Mouse (Mus musculus) embryonic facial prominence, embryonic 11.5 days (tissue): ENCODE measurements around the gene Nyap1. TPM values are rescaled to one million over a fixed set of nuclear protein-coding genes. Genes with fewer than 3 reads are reported as not detected.

ENCODE experiments used
- ATAC-seq: fragments of 200-750 bp; cut with Nextera tagmentation; replicated peaks from 2 replicates; pipeline ENCODE4 v1.8.0; 2017; ENCODE audit warnings: low read depth; ENCODE audit not compliant: insufficient number of reproducible peaks, low FRiP score, low TSS enrichment
- DNase-seq: peaks from one replicate; pipeline ENCODE4 v3.0.0-alpha.2; 2015; ENCODE audit warnings: low spot score
- H3K27ac ChIP-seq: fragments of 300-500 bp; sonication (generic); replicated peaks from 2 replicates; pipeline ENCODE4 v1.5.1; 2014; ENCODE audit warnings: mild to moderate bottlenecking, low read depth, low read length, control low read depth
- H3K27me3 ChIP-seq: fragments of 300-500 bp; sonication (generic); 2 replicates; pipeline ENCODE4 v1.6.1; 2014; ENCODE audit warnings: mild to moderate bottlenecking, low read length, moderate library complexity, mixed read lengths; ENCODE audit not compliant: control insufficient read depth, insufficient read depth
- H3K36me3 ChIP-seq: fragments of 300-500 bp; sonication (generic); replicated peaks from 2 replicates; pipeline ENCODE4 v1.6.1; 2014; ENCODE audit warnings: low read depth, mild to moderate bottlenecking, low read length, moderate library complexity, mixed read lengths; ENCODE audit not compliant: control insufficient read depth, insufficient read depth
- H3K4me1 ChIP-seq: fragments of 300-500 bp; sonication (generic); 2 replicates; pipeline ENCODE4 v1.6.1; 2014; ENCODE audit warnings: low read length, mixed read lengths; ENCODE audit not compliant: control insufficient read depth, insufficient read depth
- H3K4me2 ChIP-seq: fragments of 300-500 bp; sonication (generic); 2 replicates; pipeline ENCODE4 v1.6.1; 2014; ENCODE audit warnings: low read depth, mild to moderate bottlenecking, control low read depth, low read length, moderate library complexity
- H3K4me3 ChIP-seq: fragments of 300-500 bp; sonication (generic); 2 replicates; pipeline ENCODE4 v1.5.1; 2014; ENCODE audit warnings: low read depth, low read length, control low read depth
- H3K9ac ChIP-seq: fragments of 300-500 bp; sonication (generic); replicated peaks from 2 replicates; pipeline ENCODE4 v1.6.1; 2014; ENCODE audit warnings: mild to moderate bottlenecking, control low read depth, low read length
- H3K9me3 ChIP-seq: fragments of 300-500 bp; sonication (generic); replicated peaks from 2 replicates; pipeline ENCODE4 v1.6.1; 2016; ENCODE audit warnings: mild to moderate bottlenecking, low read length, inconsistent platforms, mixed read lengths; ENCODE audit not compliant: control insufficient read depth
- WGBS: fragments of 180-500 bp; shearing (Covaris S2); extraction: QIAGEN DNeasy Blood & Tissue Kit; methylation state at CpG from one replicate; pipeline ENCODE4 v1.1.7; 2014; 5-methylcytosine and 5-hydroxymethylcytosine counted together
- polyA plus RNA-seq: library from polyadenylated mRNA; unstranded; fragments of >200 nt; fragmentation: Nextera tagmentation; extraction: Ambion mirVana; gene quantifications from 2 replicates; pipeline ENCODE4 v1.2.1, GENCODE M21; 2014

The Nyap1 gene
- polyA plus RNA-seq, 1 experiment from 2014 or later, result 1.6 TPM

- ATAC-seq (no peak), DNase-seq (no peak)
- 86% methylated on average over 19 of the region's 19 CpGs for WGBS
- Histone ChIP-seq H3K36me3 (peaks cover 5% of the 10 kb centered on the region; the same call in 1 of the 2 replicates), H3K27me3 (no peaks in the 10 kb centered on the region), H3K4me2 (no peak overlapping the region), H3K9ac (no peak overlapping the region), H3K9me3 (no peaks in the 10 kb centered on the region), H3K4me1 (no peaks in the 10 kb centered on the region), H3K27ac (no peak overlapping the region), H3K4me3 (no peak overlapping the region)
Observed at GRCm38 (mm10) chr5:137758921-137759534, 17.6 kb upstream of the Nyap1 start.

DNA sequence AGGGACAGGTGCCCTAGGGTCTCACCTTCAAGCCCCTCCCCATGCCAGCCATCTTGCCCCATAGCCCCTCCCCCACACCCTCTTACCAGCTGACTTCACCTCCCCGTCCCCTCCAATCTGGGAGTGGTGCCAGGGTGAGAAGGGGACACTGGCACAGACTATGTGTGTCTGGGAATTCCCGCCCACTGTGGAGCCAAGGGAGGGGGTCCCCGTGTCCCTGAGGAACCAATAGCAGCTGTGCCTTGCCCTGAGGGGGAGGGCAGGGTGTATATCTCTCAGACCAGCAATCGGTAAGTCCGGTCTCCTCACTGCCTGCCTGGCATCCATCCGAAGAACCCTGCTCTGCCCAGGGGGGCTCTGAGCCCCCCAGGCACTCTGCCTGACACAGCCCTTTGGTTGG is 16.5 kb upstream of the Nyap1 start:
- Histone ChIP-seq H3K4me2 (no peak overlapping the region), H3K4me3 (no peak overlapping the region), H3K9me3 (no peaks in the 10 kb centered on the region), H3K36me3 (peaks cover 7% of the 10 kb centered on the region; the same call in 1 of the 2 replicates), H3K27me3 (no peaks in the 10 kb centered on the region), H3K27ac (no peak overlapping the region), H3K9ac (no peak overlapping the region), H3K4me1 (no peaks in the 10 kb centered on the region)
- 78% methylated on average over 6 of the region's 6 CpGs for WGBS
- DNase-seq (no peak), ATAC-seq (no peak)

DNA sequence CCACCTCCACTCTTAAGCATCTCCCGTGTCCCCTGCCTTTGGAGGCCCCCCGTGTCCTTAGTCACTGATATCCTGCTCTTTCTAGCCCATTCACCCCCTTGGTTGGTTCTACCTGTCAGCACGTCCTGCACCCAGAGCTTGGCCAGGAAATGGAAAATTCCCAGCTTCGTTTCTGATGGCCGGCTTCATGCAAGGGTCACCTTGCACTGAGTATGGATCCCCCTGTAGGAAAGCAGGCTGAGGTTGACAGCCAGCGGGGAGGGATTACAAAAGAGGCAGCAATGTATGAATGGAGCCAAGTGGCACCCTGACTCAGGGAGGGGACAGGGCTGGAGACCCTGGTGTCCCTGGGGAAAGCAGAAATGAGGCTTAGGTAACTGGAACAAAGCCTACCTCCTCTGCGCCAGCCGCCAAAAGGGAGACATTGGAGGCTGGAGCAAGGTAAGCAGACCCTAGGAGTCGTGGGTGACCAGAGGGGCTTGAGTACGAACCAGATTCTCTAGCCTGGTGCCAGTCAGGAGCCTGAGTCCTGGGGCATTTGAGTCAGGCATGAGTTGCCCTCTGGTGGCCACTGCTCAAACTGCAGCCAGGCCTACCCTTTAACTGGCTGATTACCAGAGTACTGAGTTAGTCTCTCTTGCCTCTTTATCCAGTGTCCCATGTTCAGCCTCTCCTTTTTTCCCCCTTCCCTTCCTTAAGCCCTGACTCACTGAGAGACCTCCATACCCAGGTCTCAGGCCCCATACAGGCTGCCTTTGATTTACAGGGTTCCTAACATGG is 15.7 kb upstream of the Nyap1 start:
- H3K4me1 ChIP-seq, result no peaks in the 10 kb centered on the region
- H3K36me3 ChIP-seq, result peaks cover 7% of the 10 kb centered on the region; the same call in 1 of the 2 replicates
- no peaks in the 10 kb centered on the region for H3K9me3 ChIP-seq
- WGBS, result 49% methylated on average over 10 of the region's 10 CpGs
- H3K4me3 ChIP-seq, result no peak overlapping the region
- no peak overlapping the region for H3K4me2 ChIP-seq
- ATAC-seq, result 0 out of 2 replicates have a peak, but pooled peaks have one; percentile 24
- no peak overlapping the region for H3K9ac ChIP-seq
- peak; percentile 91 for DNase-seq
- H3K27ac ChIP-seq, result no peak overlapping the region
- no peaks in the 10 kb centered on the region for H3K27me3 ChIP-seq

DNA sequence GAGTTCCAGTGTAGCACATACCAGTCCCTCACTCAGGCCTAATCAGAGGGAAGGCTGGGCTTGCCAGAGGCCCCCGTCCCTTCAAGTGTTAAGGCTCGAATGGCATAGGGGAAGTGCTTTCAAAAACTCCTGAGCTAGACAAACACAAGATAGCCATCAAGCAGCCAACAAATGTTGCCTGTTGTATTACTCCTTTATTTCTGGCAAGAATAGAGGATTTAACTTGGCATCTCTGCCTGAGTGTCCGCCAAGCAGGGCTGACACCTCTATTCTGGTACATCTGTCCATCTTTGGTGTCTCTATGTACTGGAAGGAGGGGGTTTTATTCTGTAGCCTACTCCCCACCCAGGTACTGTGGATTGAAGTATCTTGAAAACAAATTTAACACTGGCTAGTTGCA is 14.7 kb upstream of the Nyap1 start:
- ATAC-seq, result no peak

DNA sequence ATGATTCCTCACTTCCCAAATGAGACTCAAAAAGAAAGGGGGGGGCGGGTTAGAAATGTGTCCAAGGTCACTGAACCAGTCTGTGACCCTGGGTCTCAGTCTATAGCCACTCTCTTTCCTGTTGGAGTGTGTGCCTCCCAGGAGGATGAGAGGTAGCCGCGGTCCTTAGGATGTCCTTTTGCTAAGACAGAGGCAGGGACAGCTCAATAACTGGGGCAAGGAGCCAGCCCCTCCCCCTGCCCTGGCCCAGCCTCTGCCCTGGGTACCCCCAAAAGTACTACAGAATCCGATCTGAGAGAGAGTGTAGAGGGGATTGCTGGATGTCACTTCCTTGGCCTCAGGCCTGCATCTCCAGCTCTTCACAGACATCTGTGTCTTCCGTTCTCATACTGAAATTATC is 14.0 kb upstream of the Nyap1 start:
- no peaks in the 10 kb centered on the region for H3K4me1 ChIP-seq
- 78% methylated on average over 5 of the region's 5 CpGs for WGBS
- no peak overlapping the region for H3K27ac ChIP-seq
- no peaks in the 10 kb centered on the region for H3K9me3 ChIP-seq
- no peak overlapping the region for H3K4me3 ChIP-seq
- ATAC-seq (no peak), DNase-seq (no peak)
- no peaks in the 10 kb centered on the region for H3K27me3 ChIP-seq
- H3K36me3 ChIP-seq, result peaks cover 7% of the 10 kb centered on the region; the same call in 1 of the 2 replicates
- H3K4me2 ChIP-seq, result no peak overlapping the region
- H3K9ac ChIP-seq, result no peak overlapping the region

More for the DNA sequence above, 14.7 kb upstream of the Nyap1 start:
- H3K4me2 ChIP-seq, result no peak overlapping the region
- 75% methylated on average over 3 of the region's 3 CpGs for WGBS
- DNase-seq, result no peak
- no peak overlapping the region for H3K9ac ChIP-seq
- H3K4me3 ChIP-seq, result no peak overlapping the region
- peaks cover 7% of the 10 kb centered on the region; the same call in 1 of the 2 replicates for H3K36me3 ChIP-seq
- H3K27ac ChIP-seq, result no peak overlapping the region
- no peaks in the 10 kb centered on the region for H3K9me3 ChIP-seq
- no peaks in the 10 kb centered on the region for H3K27me3 ChIP-seq
- no peaks in the 10 kb centered on the region for H3K4me1 ChIP-seq

DNA sequence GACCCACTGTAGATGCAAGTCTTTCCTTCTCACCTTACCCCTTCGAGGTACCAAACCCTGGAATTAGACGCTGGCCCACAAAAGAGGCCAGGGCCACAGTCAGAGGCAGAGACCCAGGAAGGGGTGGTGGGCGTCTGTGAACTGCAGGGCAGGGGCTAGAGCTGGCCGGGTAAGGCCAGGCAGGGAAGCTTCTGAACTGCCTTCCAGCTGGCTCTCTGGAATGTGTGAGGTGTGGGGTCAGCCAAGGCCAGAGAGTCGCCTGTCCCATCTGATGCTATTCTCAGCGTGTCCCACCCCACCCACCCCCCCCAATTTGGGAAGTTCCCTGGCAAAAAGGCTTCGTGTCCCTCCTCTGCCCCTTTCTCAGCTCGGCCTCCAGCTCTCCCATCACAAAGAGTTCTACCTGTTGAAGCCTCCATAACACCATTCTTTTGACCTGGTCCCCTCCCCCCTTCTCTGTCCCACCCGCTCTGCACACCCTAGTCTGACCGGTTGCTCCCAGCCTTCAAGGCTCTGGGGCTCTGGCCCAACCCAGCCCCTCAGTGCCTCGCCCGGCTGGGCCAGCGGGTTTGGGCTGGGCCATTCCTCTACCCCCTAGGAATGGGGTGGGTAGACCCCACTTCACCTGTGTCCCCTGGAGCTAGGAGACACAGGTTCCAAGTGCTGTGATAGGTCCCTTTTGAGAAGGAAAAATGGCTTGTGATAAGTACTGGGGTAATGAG is 11.9 kb upstream of the Nyap1 start:
- no peak overlapping the region for H3K27ac ChIP-seq
- H3K36me3 ChIP-seq, result peaks cover 6% of the 10 kb centered on the region; the same call in 1 of the 2 replicates
- H3K9ac ChIP-seq, result no peak overlapping the region
- ATAC-seq (no peak), DNase-seq (no peak)
- H3K27me3 ChIP-seq, result no peaks in the 10 kb centered on the region
- H3K4me3 ChIP-seq, result no peak overlapping the region
- no peak overlapping the region for H3K4me2 ChIP-seq
- H3K9me3 ChIP-seq, result no peaks in the 10 kb centered on the region
- WGBS, result 76% methylated on average over 11 of the region's 13 CpGs
- H3K4me1 ChIP-seq, result peaks cover 1% of the 10 kb centered on the region; the same call in 1 of the 2 replicates

GRCm38 (mm10) chr5:137751988-137752387 is 10.6 kb upstream of the Nyap1 start:
- ATAC-seq, result no peak
- H3K4me1 ChIP-seq, result peaks cover 4% of the 10 kb centered on the region; the same call in 1 of the 2 replicates
- H3K4me3 ChIP-seq, result no peak overlapping the region
- H3K9ac ChIP-seq, result no peak overlapping the region
- peaks cover 2% of the 10 kb centered on the region; the same call in 1 of the 2 replicates for H3K36me3 ChIP-seq
- no peak overlapping the region for H3K27ac ChIP-seq
- no peaks in the 10 kb centered on the region for H3K9me3 ChIP-seq
- H3K27me3 ChIP-seq, result no peaks in the 10 kb centered on the region
- WGBS, result 90% methylated on average over 6 of the region's 6 CpGs
- no peak for DNase-seq
- H3K4me2 ChIP-seq, result no peak overlapping the region
